Mouse (Mus musculus): ENCODE results near the gene Gm9195. TPM values are rescaled to one million over a fixed set of nuclear protein-coding genes. Genes with fewer than 3 reads are reported as not detected.
A peak's percentile ranks its signal among the peaks of the same experiment; 100 is the strongest.

Gene Gm9195
- total and polyA plus RNA-seq, 2 experiments from 2014 or later, result not detected

DNA sequence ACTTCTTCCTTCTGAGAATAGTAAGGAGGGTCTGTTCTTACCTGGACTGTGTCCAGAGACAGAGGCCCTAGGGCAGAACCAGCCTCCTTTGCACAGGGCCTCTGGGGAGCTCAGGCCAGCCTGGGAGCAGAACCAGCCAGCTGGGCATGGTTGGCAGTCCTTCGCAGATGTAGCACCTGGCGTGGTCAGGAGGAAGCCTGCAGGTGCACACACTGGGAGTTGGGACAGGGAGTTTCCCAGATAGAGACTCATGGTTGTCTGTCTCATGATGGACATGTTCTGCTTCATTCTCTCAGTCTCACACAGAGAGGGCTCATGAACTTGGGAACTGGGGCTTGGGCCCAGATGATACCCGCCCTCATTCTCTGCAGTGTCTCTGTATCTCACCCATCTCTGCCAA, 25.3 kb downstream of the Gm9195 start:
- ATAC-seq (ENCODE audit: insufficient read depth, low read depth), result no peak
- no peak for DNase-seq (ENCODE audit: low spot score)
- Histone ChIP-seq H3K9ac (replicated peaks; ENCODE audit: low read depth, low read length) (no peak overlapping the region), H3K4me1 (ENCODE audit: control insufficient read depth, insufficient read depth) (no peaks in the 10 kb centered on the region), H3K4me2 (ENCODE audit: low read depth, low read length) (no peak overlapping the region), H3K27ac (ENCODE audit: low read depth) (no peak overlapping the region), H3K27me3 (ENCODE audit: control insufficient read depth, insufficient read depth, low read length) (no peaks in the 10 kb centered on the region), H3K36me3 (replicated peaks; ENCODE audit: control insufficient read depth, insufficient read depth, low read length) (no peaks in the 10 kb centered on the region), H3K4me3 (ENCODE audit: low read depth, low read length) (no peak overlapping the region), H3K9me3 (replicated peaks; ENCODE audit: control insufficient read depth, low read length) (no peaks in the 10 kb centered on the region)
- WGBS, result 87% methylated on average over 3 of the region's 3 CpGs
- TF ChIP-seq EP300 (IDR thresholded peaks at IDR 0.05; ENCODE audit: low read depth) (no peak), CTCF (IDR thresholded peaks at IDR 0.05; ENCODE audit: low read depth) (no peak)

DNA sequence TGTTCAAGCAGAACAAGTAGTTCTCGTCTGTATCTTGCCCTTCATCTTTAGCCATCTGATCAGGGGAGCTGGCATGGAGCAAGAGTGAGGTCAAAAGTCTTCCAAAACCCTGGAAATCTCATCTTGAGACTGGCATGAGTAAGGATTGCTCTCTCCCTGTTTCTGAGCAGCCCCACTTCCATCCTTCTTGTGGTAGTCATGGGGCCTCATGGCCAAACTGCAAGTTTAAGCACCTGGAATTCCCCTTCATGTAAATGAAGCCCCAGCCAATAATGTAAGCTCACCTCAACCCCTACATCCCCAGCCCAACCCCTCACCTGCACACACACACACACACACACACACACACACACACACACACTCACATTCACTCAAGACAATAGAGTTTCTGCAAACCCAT, 30.0 kb downstream of the Gm9195 start:
- H3K27me3 ChIP-seq (ENCODE audit: control insufficient read depth, insufficient read depth, low read length), result no peaks in the 10 kb centered on the region
- no peak overlapping the region for H3K4me2 ChIP-seq (ENCODE audit: low read depth, low read length)
- no peaks in the 10 kb centered on the region for H3K4me1 ChIP-seq (ENCODE audit: control insufficient read depth, insufficient read depth)
- H3K9ac ChIP-seq (replicated peaks; ENCODE audit: low read depth, low read length), result no peak overlapping the region
- WGBS, result 55% methylated on average over 1 of the region's 1 CpGs
- TF ChIP-seq CTCF (IDR thresholded peaks at IDR 0.05; ENCODE audit: low read depth) (no peak), EP300 (IDR thresholded peaks at IDR 0.05; ENCODE audit: low read depth) (no peak)
- H3K27ac ChIP-seq (ENCODE audit: low read depth), result no peak overlapping the region
- no peak overlapping the region for H3K4me3 ChIP-seq (ENCODE audit: low read depth, low read length)
- ATAC-seq (ENCODE audit: insufficient read depth, low read depth) (no peak), DNase-seq (ENCODE audit: low spot score) (no peak)
- no peaks in the 10 kb centered on the region for H3K9me3 ChIP-seq (replicated peaks; ENCODE audit: control insufficient read depth, low read length)
- H3K36me3 ChIP-seq (replicated peaks; ENCODE audit: control insufficient read depth, insufficient read depth, low read length), result no peaks in the 10 kb centered on the region

DNA sequence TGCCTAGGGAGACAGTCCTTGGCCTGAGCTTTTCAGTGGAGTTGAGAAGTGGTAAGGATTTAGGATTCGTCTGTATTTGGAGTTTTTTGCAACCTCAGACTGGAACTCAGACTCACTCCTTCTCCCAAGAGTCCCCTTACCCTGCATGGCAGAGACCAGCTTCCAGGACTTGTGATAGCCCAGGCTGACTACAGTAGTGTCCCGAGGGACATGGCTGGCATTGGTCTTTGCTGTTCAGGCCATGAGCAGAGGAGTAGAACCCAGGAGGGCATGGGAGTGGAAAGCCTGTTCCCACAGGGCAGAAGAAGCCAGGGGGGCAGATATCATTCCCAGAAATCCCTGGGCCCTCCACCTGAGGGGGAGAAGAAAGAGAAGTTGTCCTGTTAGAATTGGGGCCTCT, 31.3 kb downstream of the Gm9195 start:
- no peaks in the 10 kb centered on the region for H3K9me3 ChIP-seq (replicated peaks; ENCODE audit: control insufficient read depth, low read length)
- no peak overlapping the region for H3K27ac ChIP-seq (ENCODE audit: low read depth)
- H3K27me3 ChIP-seq (ENCODE audit: control insufficient read depth, insufficient read depth, low read length), result no peaks in the 10 kb centered on the region
- H3K4me3 ChIP-seq (ENCODE audit: low read depth, low read length), result no peak overlapping the region
- no peaks in the 10 kb centered on the region for H3K36me3 ChIP-seq (replicated peaks; ENCODE audit: control insufficient read depth, insufficient read depth, low read length)
- no peak overlapping the region for H3K9ac ChIP-seq (replicated peaks; ENCODE audit: low read depth, low read length)
- H3K4me1 ChIP-seq (ENCODE audit: control insufficient read depth, insufficient read depth), result no peaks in the 10 kb centered on the region
- 40% methylated on average over 2 of the region's 2 CpGs for WGBS
- DNase-seq (ENCODE audit: low spot score) (no peak), ATAC-seq (ENCODE audit: insufficient read depth, low read depth) (no peak)
- H3K4me2 ChIP-seq (ENCODE audit: low read depth, low read length), result no peak overlapping the region
- no peak for TF ChIP-seq CTCF (IDR thresholded peaks at IDR 0.05; ENCODE audit: low read depth)
- TF ChIP-seq EP300 (IDR thresholded peaks at IDR 0.05; ENCODE audit: low read depth), result no peak

DNA sequence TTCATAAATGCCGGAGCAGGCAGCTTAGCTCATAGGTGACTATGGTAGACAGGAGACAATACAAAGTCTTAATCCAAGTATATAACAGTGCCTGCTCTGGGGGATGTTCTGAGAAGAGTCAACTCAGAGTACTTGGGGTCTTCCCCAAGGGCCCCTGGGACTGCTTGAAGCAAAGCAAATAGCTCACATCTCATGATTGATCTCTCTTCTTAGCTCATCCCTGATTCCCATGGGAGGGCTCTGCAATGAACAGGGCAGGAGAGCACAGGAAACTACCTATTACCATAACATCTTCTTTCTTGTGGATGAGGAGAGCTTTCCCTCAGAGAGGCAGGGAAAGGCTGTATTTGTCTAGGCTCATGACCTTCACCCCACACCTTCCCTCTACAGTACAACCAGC, 32.7 kb downstream of the Gm9195 start:
- Histone ChIP-seq H3K4me3 (ENCODE audit: low read depth, low read length) (no peak overlapping the region), H3K9ac (replicated peaks; ENCODE audit: low read depth, low read length) (no peak overlapping the region), H3K4me1 (ENCODE audit: control insufficient read depth, insufficient read depth) (no peaks in the 10 kb centered on the region), H3K27me3 (ENCODE audit: control insufficient read depth, insufficient read depth, low read length) (no peaks in the 10 kb centered on the region), H3K27ac (ENCODE audit: low read depth) (no peak overlapping the region), H3K36me3 (replicated peaks; ENCODE audit: control insufficient read depth, insufficient read depth, low read length) (no peaks in the 10 kb centered on the region), H3K9me3 (replicated peaks; ENCODE audit: control insufficient read depth, low read length) (no peaks in the 10 kb centered on the region), H3K4me2 (ENCODE audit: low read depth, low read length) (no peak overlapping the region)
- 82% methylated on average over 1 of the region's 1 CpGs for WGBS
- TF ChIP-seq CTCF (IDR thresholded peaks at IDR 0.05; ENCODE audit: low read depth) (no peak), EP300 (IDR thresholded peaks at IDR 0.05; ENCODE audit: low read depth) (no peak)
- no peak for ATAC-seq (ENCODE audit: insufficient read depth, low read depth)
- no peak for DNase-seq (ENCODE audit: low spot score)

DNA sequence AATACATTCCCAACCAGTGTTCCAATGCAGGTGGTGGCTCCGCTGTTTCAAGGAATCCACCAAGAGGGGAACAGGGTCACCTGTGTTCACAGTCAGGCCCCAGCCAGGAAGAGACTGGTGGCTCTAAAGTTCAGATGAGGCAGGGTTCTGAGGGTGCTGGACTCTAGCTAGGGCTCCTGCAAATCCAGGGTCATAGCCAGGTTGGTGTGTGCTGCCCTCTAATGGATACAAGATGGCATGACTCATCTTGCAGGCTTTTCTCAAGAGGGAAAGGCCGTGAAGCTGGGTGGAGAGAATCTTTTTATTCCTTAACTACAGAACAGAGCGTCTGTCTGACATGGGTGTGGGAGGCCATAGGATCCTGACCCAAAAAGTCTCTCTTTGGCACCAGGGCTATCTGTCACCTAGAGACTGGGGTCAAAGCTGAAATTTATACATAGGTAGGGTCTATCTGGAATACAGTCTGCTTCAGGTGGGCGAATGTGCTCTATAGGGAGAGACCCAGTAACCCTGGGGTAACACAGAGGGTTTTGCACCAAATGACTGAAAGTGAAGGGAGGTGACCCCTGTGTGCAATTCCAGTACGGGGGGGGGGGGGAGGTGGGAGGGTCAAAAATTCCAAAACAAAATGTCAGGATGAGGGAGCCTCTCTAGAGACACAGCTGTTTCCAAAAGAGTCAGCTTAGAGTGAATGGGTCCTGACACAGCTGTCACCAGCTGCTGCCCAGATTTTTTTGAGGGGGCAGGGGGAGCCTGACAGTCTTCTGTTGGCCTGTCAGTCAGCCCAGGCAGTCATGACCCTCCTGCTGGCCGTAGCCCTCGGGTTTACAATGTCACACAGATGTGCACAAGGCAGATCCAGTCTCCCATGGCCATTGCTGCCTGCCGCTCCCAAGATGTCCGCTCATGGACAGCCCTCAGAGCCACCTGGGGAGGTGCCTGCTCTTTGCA, 44.2 kb downstream of the Gm9195 start:
- H3K4me1 ChIP-seq (ENCODE audit: control insufficient read depth, insufficient read depth), result no peaks in the 10 kb centered on the region
- DNase-seq (ENCODE audit: low spot score), result peak; percentile 9
- peaks cover 2% of the 10 kb centered on the region; the same call in 1 of the 2 replicates for H3K27me3 ChIP-seq (ENCODE audit: control insufficient read depth, insufficient read depth, low read length)
- TF ChIP-seq EP300 (IDR thresholded peaks at IDR 0.05; ENCODE audit: low read depth) (no peak), CTCF (IDR thresholded peaks at IDR 0.05; ENCODE audit: low read depth) (peak; percentile 59)
- H3K36me3 ChIP-seq (replicated peaks; ENCODE audit: control insufficient read depth, insufficient read depth, low read length), result no peaks in the 10 kb centered on the region
- no peak overlapping the region for H3K4me3 ChIP-seq (ENCODE audit: low read depth, low read length)
- WGBS, result 58% methylated on average over 9 of the region's 9 CpGs
- H3K27ac ChIP-seq (ENCODE audit: low read depth), result no peak overlapping the region
- H3K4me2 ChIP-seq (ENCODE audit: low read depth, low read length), result no peak overlapping the region
- peak; percentile 27; the same call in 1 of the 2 replicates for ATAC-seq (ENCODE audit: insufficient read depth, low read depth)
- H3K9me3 ChIP-seq (replicated peaks; ENCODE audit: control insufficient read depth, low read length), result no peaks in the 10 kb centered on the region
- H3K9ac ChIP-seq (replicated peaks; ENCODE audit: low read depth, low read length), result no peak overlapping the region
